Mouse (Mus musculus): ENCODE measurements around the gene Prtg.

Gene Prtg

DNA sequence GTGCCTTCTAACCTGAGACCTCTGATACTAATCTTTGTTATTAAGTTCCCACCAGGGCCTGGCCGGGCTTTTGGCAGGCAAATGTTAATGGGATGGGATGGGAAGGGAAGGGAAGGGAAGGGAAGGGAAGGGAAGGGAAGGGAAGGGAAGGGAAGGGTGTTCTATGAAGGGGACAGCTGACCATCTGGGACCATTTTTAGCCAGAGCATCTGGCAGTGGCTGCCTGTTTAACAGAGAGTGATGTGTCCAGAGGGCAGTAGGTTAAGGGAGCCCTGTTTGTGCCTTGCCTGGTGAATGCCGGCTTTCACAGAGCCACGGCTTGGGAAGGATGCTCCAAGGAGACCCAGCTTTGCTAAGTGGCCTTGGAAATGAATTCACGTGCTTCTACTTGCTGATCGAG lies 57.1 kb downstream of the Prtg start:
- DNase-seq, result no peak

DNA sequence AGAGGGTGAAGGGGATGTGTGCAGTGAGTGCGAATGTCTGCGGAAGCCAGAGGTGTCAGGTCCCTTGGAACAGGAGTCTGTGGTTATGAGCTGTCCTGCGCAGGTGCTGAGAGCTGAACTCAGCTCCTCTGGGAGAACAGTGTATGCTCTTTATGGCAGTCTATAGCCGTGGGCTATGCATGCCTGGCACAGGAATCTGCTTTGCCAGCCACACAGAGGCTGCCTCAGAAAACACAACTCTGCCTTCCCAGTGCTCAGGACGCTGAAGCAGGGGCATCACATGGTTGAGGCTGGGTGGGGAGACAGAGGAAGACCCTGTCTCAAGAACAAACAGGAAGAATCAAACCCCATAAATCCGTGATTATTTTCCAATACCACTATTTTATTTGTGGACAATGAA lies 60.8 kb downstream of the Prtg start:
- no peak for DNase-seq

- DNase-seq, result no peak
Measured at GRCm38 (mm10) chr9:72868774-72869173, 62.1 kb downstream of the Prtg start.

DNA sequence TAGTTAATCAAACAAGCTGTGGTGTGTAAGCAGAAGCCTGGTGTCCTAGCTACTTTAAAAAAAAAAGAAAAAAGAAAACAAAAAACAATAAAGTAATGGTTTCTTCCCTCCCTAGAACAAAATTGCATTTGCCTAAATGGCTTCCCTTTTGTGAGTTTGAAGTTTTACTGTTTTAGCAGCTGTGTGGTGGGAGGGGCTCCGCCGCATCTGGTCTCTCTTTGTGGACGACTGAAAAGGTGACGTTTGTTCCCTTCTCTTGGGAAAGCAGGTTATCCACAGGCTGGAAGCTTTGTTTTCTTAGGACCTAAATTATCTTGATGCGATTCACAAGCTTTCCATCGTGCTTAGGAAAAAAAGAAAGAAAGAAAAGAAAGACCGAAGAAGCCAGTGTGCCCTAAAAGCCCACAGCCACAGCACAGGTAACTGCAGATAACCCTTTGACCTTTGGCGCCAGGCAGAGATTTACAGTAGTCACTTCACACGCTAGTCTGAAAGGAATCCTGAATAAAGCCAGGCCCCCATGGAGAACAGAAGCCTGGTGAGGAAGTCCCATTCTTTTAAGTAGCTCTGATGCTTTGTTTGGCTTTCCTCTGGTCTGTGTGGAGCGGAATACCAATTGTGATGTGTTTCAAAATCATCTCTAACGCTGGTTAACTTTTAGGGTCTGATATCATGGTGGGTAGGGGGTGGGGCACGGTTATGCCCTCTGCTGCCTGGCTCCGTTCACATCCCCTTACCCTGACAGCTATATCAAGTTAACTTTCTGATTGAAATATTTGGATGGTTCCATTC lies 65.0 kb downstream of the Prtg start:
- DNase-seq, result no peak

DNA sequence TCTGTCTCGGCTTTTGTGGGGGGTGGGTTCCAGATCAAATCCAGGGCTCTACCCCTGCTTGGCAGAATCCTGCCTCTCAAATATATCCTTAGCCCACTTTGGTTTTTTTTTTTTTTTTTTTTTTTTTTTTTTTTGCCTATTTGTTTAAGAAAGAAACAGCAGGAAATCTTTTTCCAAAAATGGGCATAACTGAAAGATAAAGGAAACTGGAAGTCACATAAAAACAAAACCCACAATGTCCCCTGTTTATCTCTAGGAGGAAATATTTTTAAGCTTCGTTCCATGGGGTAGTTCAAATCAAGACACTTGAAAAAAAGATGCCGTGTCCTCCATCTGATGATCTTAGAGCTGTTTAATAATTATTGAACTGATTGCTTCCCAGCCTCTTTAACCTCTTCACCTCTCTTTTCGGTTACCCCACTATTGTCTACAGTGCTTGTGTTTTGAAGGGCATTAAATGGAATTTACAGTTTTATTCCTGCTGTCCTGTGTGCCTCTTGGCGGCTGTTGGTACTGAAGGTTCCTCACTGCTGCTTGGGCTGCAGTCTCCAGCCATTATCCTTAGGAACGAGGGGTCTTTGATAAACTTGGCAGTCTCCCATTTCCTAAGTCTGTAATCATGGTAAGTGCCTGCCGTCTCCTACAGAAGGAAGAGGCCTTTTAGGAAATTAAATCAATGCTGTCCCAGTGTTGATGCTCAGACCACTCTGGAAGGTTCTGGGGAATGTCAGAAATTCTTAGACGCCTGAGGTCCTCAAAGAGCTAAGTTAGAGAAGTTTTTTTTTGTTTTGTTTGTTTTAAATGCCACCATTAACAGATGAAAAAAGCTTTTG lies 65.8 kb downstream of the Prtg start:
- DNase-seq, result no peak

GRCm38 (mm10) chr9:72875878-72876277 lies 69.2 kb downstream of the Prtg start:
- no peak for DNase-seq

GRCm38 (mm10) chr9:72877905-72878304 lies 71.2 kb downstream of the Prtg start:
- DNase-seq, result no peak

- DNase-seq, result no peak
Measured at GRCm38 (mm10) chr9:72878656-72879055, 72.0 kb downstream of the Prtg start.

DNA sequence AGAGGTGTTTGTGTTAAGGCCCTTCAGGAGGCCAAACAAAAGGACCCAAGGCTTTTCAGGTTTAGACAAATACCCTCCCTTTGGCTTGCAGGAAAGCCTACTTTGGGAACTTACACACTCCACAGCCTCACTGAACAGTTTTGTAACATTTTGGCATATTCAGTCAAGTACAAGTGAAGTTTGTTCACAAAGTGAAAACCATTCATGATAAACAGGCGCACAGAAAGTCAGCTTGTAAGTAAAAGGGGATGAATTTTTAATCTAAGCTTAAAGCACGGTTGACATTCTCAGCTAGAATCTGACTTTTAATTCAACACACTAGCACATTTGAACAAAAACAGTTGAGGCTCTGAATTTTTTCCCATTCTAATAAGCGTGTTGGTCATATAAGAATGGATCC lies 72.9 kb downstream of the Prtg start:
- DNase-seq, result no peak

- no peak for DNase-seq
Measured at GRCm38 (mm10) chr9:72880225-72880960, 73.7 kb downstream of the Prtg start.

DNA sequence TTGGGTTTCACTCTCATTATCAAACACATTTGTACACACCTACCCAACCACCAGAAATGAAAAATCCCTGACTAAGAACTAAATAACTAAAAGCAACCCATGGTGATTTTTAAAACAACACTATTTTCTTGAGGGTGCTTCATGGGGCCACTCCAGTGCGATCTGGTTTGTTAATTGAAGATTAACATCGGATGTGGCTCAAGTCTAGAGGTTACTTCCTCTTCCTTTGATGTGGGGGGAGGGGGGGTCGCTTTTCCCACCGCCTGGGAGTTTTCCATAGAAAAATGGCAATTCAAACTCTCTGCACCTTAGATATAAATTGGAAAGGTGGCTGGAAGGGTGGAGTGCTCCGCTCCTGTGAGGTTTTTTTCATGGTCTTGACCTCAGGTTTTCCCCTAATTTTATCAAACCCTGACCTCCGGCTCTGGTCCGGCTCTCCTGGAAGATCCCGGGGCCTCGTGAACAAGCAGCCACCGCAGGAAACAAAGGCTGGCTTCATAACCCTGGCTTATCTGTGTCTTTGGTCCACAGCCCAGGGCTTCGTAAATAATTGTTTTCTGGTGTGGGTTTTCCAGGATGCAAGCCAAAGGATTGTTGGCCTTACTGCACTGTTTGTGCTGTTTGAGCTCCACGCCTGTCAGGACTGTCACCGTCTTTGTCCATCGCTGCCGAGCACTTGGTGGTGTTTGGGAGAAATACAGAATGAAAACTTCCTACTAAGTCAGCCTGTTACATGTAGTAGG lies 74.5 kb downstream of the Prtg start:
- peak; percentile 55 for DNase-seq

GRCm38 (mm10) chr9:72883940-72884339 lies 77.3 kb downstream of the Prtg start:
- no peak for DNase-seq

DNA sequence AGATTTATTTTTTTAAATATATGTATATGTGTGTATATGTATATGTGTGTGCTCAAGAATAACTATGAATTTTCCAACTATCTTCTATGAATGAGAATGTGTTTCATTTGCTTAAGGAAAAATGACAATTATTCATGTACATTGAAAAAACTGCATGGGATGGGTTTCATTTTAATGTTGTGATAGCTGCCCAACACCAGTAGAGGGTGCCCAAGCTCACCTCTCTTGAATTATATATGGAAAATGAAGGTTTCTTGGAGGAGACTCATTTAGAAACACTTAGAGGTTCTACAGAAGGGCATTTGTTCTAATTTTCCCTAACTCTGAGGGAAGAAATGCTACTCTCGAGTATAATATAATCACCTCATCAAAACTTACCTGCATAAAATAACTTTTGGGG lies 83.1 kb downstream of the Prtg start:
- DNase-seq, result no peak

GRCm38 (mm10) chr9:72890499-72891085 lies 83.9 kb downstream of the Prtg start:
- no peak for DNase-seq

DNA sequence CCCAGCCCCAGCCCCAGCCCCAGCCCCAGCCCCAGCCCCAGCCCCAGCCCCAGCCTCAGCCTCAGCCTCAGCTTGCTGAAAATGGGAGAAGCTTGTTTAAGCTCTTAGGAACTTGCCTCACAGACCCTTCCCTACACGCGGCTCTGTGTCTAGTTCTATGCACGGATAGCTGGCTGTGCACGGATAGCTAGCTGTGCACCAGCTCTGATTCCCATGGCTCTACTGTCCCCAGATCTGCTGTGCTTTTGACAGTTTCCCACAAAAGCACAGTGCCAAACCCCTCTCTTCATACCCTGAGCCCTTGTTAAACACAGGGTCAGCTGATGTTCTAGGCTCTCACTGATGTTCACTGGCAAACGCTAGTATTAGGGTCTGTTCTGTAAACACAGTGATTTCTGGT lies 86.1 kb downstream of the Prtg start:
- no peak for DNase-seq

DNA sequence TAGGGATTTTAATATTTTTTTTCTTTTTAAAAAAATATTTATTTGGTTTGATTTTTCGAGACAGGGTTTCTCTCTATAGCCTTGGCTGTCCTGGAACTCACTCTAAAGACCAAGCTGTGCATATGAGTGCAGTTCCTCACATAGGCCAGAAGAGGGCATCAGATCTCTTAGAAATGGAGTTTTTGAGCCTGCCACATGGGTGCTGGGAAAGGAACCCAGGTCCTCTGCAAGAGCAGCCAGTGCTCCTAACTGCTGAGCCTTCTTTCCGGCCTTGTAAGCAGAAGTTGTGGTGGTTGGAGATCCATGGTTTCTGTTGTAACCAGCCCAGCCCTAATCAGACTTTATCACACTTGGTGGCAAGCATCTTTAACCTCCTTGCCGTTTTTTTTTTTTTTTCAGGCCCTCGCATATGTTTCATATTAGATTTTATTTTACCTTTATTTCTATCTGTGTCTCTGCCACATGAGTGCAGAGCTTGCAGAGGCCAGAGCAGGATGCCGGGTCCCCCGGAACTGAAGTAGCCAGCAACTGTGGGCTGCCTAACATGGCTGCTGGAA lies 88.2 kb downstream of the Prtg start:
- DNase-seq, result no peak

GRCm38 (mm10) chr9:72902057-72902456 lies 95.4 kb downstream of the Prtg start:
- DNase-seq, result no peak

DNA sequence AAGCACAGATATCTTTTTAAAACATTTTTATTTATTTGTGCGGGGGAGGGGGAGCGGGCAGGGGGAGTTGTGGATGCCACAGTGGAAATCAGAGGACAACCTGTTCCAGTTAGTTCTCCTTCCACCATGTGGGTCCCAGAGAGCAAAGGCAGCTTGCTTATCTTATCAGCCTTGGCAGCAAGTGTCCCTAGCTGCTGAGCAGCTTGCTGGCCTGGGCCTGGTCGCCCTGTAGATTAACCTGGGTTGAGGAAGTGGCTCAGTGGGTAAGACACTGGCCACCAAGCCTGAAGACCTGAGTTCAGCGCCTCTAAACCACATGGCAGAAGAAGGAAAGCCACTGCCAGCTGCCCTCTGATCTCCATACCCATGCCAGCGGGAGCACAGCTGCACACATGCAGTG lies 95.9 kb downstream of the Prtg start:
- DNase-seq, result no peak

- no peak for DNase-seq
Measured at GRCm38 (mm10) chr9:72906693-72907103, 100.0 kb downstream of the Prtg start.

GRCm38 (mm10) chr9:72911381-72911780 lies 104.7 kb downstream of the Prtg start:
- DNase-seq, result no peak

GRCm38 (mm10) chr9:72913551-72913950 lies 106.9 kb downstream of the Prtg start:
- no peak for DNase-seq

GRCm38 (mm10) chr9:72915728-72916127 lies 109.1 kb downstream of the Prtg start:
- DNase-seq, result no peak

Data from kidney, adult 11 months (tissue).